Mouse (Mus musculus) liver, embryonic 15.5 days (tissue): ENCODE results near the gene Arrdc5. TPM values are rescaled to one million over a fixed set of nuclear protein-coding genes. Genes with fewer than 3 reads are reported as not detected.

Source experiments
- ATAC-seq: fragments of 200-750 bp; cut with Nextera tagmentation; 2 replicates; pipeline ENCODE4 v1.8.0; 2017; ENCODE audit warnings: moderate number of reproducible peaks, mild to moderate bottlenecking, moderate library complexity; ENCODE audit not compliant: insufficient read depth
- H3K27ac ChIP-seq: fragments of 300-500 bp; sonication (generic); replicated peaks from 2 replicates; pipeline ENCODE4 v1.5.1; 2015; ENCODE audit warnings: mild to moderate bottlenecking, inconsistent platforms
- H3K27me3 ChIP-seq: fragments of 300-500 bp; sonication (generic); 2 replicates; pipeline ENCODE4 v1.6.1; 2015; ENCODE audit warnings: mild to moderate bottlenecking, inconsistent platforms
- H3K36me3 ChIP-seq: fragments of 300-500 bp; sonication (generic); replicated peaks from 2 replicates; pipeline ENCODE4 v1.6.1; 2015; ENCODE audit warnings: moderate library complexity, mild to moderate bottlenecking, inconsistent platforms
- H3K4me1 ChIP-seq: fragments of 300-500 bp; sonication (generic); replicated peaks from 2 replicates; pipeline ENCODE4 v1.6.1; 2015; ENCODE audit warnings: inconsistent platforms
- H3K4me2 ChIP-seq: fragments of 300-500 bp; sonication (generic); 2 replicates; pipeline ENCODE4 v1.6.1; 2015; ENCODE audit warnings: moderate library complexity, mild to moderate bottlenecking, inconsistent platforms
- H3K4me3 ChIP-seq: fragments of 300-500 bp; sonication (generic); replicated peaks from 2 replicates; pipeline ENCODE4 v1.5.1; 2015; ENCODE audit warnings: mild to moderate bottlenecking, inconsistent platforms
- H3K9ac ChIP-seq: fragments of 300-500 bp; sonication (generic); 2 replicates; pipeline ENCODE4 v1.6.1; 2015; ENCODE audit warnings: moderate library complexity, mild to moderate bottlenecking, inconsistent platforms
- H3K9me3 ChIP-seq: fragments of 300-500 bp; sonication (generic); replicated peaks from 2 replicates; pipeline ENCODE4 v1.6.1; 2016; ENCODE audit warnings: inconsistent platforms
- WGBS: fragments of 180-500 bp; shearing (Covaris S2); methylation state at CpG from one replicate; pipeline ENCODE4 v1.1.7; 2015; ENCODE audit warnings: mixed read lengths; ENCODE audit not compliant: insufficient replicate concordance; 5-methylcytosine and 5-hydroxymethylcytosine counted together
- polyA plus RNA-seq: library from polyadenylated mRNA; unstranded; fragments of >200 nt; fragmentation: Nextera tagmentation; extraction: Ambion mirVana; gene quantifications from 2 replicates; pipeline ENCODE4 v1.2.1, GENCODE M21; 2015

Arrdc5 gene
- polyA plus RNA-seq, 1 experiment from 2014 or later = not detected

DNA sequence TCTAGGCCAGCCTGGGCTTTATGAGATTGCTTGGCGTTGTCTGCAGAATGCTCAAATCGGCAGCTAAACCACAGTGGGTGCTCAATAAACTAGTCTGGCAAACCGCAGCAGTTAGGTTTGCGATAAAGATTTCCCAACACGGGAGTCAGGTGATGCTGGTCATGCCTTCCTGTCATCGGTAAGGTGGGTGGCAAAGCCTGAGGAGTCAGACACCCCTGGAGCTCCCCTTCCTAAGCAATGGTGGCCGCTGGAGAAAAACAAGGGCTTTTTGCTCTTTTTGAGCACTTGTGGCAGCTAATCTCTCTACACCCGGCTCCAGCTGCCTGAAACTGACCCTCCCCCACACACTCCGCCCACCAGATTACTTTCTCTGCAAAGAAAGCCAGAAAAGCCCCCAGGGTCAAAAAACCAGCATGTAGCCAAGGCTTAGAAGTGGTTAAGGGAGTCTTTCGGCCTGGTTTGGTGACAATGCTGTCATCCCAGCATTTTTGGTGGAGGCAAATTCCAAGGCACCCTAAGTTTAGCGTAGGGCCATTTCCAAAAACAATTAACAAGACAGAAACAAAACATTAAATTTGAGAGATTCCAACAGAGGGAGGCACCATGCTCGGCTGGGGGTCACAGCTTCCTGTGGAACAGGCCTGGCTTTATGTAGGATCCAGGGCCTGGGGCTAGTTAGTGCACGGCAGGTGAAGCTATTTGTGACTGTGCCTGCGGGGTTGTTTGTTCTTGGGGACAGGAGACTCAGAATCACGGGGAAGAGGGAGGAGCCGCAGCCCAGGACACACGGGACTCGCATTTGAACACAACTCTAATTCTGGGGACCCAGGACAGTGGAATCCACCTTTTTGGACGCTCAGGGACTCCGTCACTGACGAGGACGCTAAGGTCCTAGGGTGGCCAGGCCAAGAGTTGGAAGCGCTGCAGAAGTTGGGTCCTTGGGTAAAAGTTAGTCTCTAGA lies 10.4 kb downstream of the Arrdc5 start:
- Histone ChIP-seq H3K36me3 (peaks cover 17% of the 10 kb centered on the region), H3K4me3 (peak overlapping the region; percentile 60), H3K9ac (peak overlapping the region; percentile 53), H3K9me3 (no peaks in the 10 kb centered on the region), H3K27me3 (no peaks in the 10 kb centered on the region), H3K27ac (peak overlapping the region; percentile 88), H3K4me2 (peak overlapping the region; percentile 88), H3K4me1 (peaks cover 68% of the 10 kb centered on the region)
- WGBS = 4% methylated on average over 23 of the region's 23 CpGs
- ATAC-seq = peak; percentile 22

DNA sequence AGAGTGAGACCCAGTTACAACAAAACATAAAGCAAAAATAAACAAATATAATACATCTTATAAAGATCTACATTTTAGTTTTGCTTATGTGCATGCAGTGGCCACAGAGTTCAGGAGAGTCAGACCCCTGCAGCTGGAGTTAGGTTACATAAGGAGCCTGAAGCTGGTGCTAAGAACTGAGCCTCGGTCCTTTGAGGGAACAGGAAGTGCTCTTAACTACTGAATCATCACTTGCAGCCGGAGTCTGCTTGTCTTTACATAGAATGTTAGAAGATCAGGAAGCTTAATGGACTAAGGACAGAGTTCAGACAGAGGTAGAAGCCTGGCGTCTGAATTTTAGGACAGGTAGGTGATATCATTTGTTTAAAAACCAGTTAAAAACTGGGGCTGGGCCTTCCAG lies 11.2 kb downstream of the Arrdc5 start:
- H3K4me2 ChIP-seq = peak overlapping the region; percentile 88
- peak overlapping the region; percentile 88 for H3K27ac ChIP-seq
- H3K4me3 ChIP-seq = peak overlapping the region; percentile 60
- H3K4me1 ChIP-seq = peaks cover 68% of the 10 kb centered on the region
- peaks cover 25% of the 10 kb centered on the region for H3K36me3 ChIP-seq
- WGBS = 26% methylated on average over 3 of the region's 3 CpGs
- peak overlapping the region; percentile 53; the same call in 1 of the 2 replicates for H3K9ac ChIP-seq
- no peaks in the 10 kb centered on the region for H3K27me3 ChIP-seq
- no peaks in the 10 kb centered on the region for H3K9me3 ChIP-seq
- no peak for ATAC-seq

DNA sequence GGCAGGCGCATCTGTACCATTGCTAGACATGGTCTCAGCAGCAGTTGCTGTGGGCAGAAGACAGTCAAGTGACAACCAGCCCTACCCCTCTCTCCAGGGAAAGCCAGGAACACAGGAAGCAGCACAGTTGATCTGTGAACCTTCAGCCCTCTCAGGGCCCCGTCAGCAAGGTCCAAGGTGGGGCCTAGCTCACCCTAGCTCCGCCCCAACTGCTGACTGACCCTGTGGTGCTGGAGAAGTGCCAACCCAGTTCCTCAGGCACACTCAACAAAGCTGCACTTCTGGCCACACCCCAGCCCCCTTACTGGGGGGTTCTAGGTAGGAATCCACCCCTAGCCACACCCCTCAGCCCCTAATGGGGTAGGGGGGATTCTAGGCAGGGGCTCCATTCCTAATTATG lies 12.3 kb downstream of the Arrdc5 start:
- peak; percentile 25 for ATAC-seq
- 29% methylated on average over 3 of the region's 3 CpGs for WGBS
- peak overlapping the region; percentile 88 for H3K4me2 ChIP-seq

GRCm38 (mm10) chr17:56285995-56286394 lies 14.1 kb downstream of the Arrdc5 start:
- H3K4me1 ChIP-seq = peaks cover 70% of the 10 kb centered on the region
- H3K27ac ChIP-seq = no peak overlapping the region
- no peaks in the 10 kb centered on the region for H3K9me3 ChIP-seq
- H3K36me3 ChIP-seq = peaks cover 45% of the 10 kb centered on the region
- no peak overlapping the region for H3K4me3 ChIP-seq
- H3K9ac ChIP-seq = no peak overlapping the region
- WGBS = 90% methylated on average over 11 of the region's 11 CpGs
- ATAC-seq = no peak
- H3K27me3 ChIP-seq = no peaks in the 10 kb centered on the region
- no peak overlapping the region for H3K4me2 ChIP-seq

More for the DNA sequence above, 12.3 kb downstream of the Arrdc5 start:
- Histone ChIP-seq H3K36me3 (peaks cover 33% of the 10 kb centered on the region), H3K9me3 (no peaks in the 10 kb centered on the region), H3K4me1 (peaks cover 69% of the 10 kb centered on the region), H3K9ac (peak overlapping the region; percentile 51; the same call in 1 of the 2 replicates), H3K27ac (peak overlapping the region; percentile 88), H3K27me3 (no peaks in the 10 kb centered on the region), H3K4me3 (peak overlapping the region; percentile 35)

GRCm38 (mm10) chr17:56283316-56283715 lies 16.8 kb downstream of the Arrdc5 start:
- ATAC-seq = no peak
- peaks cover 63% of the 10 kb centered on the region for H3K36me3 ChIP-seq
- 64% methylated on average over 8 of the region's 8 CpGs for WGBS
- no peak overlapping the region for H3K27ac ChIP-seq
- no peak overlapping the region for H3K4me3 ChIP-seq
- no peaks in the 10 kb centered on the region for H3K27me3 ChIP-seq
- H3K9me3 ChIP-seq = no peaks in the 10 kb centered on the region
- no peak overlapping the region for H3K4me2 ChIP-seq
- no peak overlapping the region for H3K9ac ChIP-seq
- peaks cover 64% of the 10 kb centered on the region for H3K4me1 ChIP-seq

DNA sequence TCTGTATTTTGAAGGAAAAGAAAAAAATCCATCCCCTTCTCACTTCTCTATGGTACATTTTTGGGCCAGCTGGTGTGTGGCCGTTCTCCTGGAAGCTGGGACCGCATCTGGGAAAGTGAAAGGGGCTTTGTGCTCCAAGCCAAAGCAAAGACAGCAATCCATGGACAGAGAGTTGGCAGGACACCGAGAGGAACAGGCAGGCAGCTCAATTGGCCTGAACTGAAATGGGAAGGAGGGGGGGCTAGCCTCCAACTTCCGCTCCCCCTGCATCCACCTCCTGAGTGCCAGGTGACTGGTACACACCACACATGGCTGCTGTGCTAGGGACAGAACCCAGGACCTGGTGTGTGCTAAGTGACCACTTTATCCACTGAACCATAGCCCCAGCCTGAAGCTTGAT lies 17.3 kb downstream of the Arrdc5 start:
- H3K36me3 ChIP-seq = peaks cover 63% of the 10 kb centered on the region
- 76% methylated on average over 4 of the region's 4 CpGs for WGBS
- peaks cover 64% of the 10 kb centered on the region for H3K4me1 ChIP-seq
- H3K4me3 ChIP-seq = no peak overlapping the region
- no peaks in the 10 kb centered on the region for H3K9me3 ChIP-seq
- no peak overlapping the region for H3K9ac ChIP-seq
- no peak for ATAC-seq
- H3K27ac ChIP-seq = no peak overlapping the region
- no peak overlapping the region for H3K4me2 ChIP-seq
- no peaks in the 10 kb centered on the region for H3K27me3 ChIP-seq

GRCm38 (mm10) chr17:56281193-56281592 lies 18.9 kb downstream of the Arrdc5 start:
- no peak for ATAC-seq
- H3K9me3 ChIP-seq = no peaks in the 10 kb centered on the region
- H3K36me3 ChIP-seq = peaks cover 61% of the 10 kb centered on the region
- 60% methylated on average over 12 of the region's 12 CpGs for WGBS
- H3K9ac ChIP-seq = 0 out of 2 replicates have a peak overlapping the region, but pooled peaks have one; percentile 2
- peaks cover 62% of the 10 kb centered on the region for H3K4me1 ChIP-seq
- H3K27me3 ChIP-seq = no peaks in the 10 kb centered on the region
- peak overlapping the region; percentile 20 for H3K4me2 ChIP-seq
- H3K4me3 ChIP-seq = no peak overlapping the region; the same call in 1 of the 2 replicates
- no peak overlapping the region for H3K27ac ChIP-seq

DNA sequence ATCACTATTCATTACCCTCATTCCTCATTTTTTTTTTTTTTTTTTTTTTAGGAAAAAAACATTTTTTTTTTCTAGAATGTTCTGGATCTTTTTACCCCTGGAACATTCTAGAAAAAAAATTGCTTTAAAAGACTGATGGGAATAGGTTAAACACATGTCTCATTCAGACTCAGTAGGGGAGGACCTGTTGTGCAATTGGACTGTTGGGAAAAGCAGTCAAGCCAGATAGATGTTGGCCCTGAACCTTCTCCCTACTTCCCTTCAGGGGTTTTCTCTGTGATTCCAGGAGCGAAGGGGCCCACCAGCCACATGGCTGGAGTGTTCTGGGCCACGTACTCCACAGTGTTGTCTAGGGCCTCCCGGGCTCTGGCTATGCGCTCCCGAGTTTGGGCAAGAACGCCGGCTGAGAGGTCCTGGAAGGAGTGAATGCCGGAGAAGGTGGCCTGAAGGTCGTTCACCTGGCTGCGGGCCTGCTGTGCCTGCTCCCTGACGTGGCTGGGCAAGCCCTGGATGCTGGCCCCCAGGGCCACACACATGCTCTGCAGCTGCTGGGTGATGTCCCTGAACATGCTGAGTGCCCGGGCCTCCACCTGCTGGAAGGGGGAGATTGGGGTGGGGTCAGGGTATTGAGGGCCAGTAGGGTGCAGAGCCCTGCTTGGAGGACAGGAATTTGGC lies 20.5 kb downstream of the Arrdc5 start:
- Histone ChIP-seq H3K4me3 (no peak overlapping the region), H3K4me1 (peaks cover 72% of the 10 kb centered on the region), H3K9ac (no peak overlapping the region), H3K9me3 (no peaks in the 10 kb centered on the region), H3K36me3 (peaks cover 46% of the 10 kb centered on the region), H3K27ac (0 out of 2 replicates have a peak overlapping the region, but pooled peaks have one; percentile 6), H3K27me3 (no peaks in the 10 kb centered on the region), H3K4me2 (no peak overlapping the region)
- WGBS = 84% methylated on average over 12 of the region's 12 CpGs
- no peak for ATAC-seq

DNA sequence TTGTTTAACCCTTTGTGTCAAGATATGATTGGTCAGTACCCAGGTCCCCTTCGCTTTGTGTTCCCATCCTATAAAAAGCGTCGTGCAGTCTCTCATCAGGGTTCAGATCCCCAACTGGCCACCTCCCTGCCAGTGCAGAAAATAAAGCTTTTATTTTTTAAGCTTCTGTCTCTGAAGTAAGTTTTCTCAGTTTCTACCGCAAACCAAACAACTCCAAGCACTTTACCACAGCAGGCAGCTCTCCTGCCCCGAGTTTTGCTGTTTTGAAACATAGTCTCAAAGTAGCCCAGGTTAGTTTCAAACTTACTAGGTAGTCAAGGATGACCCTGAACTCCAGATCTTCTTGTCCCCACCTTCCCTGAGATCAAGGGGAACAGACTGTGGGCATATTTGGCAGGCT lies 21.7 kb downstream of the Arrdc5 start:
- 85% methylated on average over 5 of the region's 5 CpGs for WGBS
- Histone ChIP-seq H3K36me3 (peaks cover 47% of the 10 kb centered on the region), H3K9ac (no peak overlapping the region), H3K4me2 (no peak overlapping the region), H3K4me1 (peaks cover 83% of the 10 kb centered on the region), H3K27me3 (no peaks in the 10 kb centered on the region), H3K9me3 (no peaks in the 10 kb centered on the region), H3K4me3 (no peak overlapping the region), H3K27ac (0 out of 2 replicates have a peak overlapping the region, but pooled peaks have one; percentile 87)
- no peak for ATAC-seq

DNA sequence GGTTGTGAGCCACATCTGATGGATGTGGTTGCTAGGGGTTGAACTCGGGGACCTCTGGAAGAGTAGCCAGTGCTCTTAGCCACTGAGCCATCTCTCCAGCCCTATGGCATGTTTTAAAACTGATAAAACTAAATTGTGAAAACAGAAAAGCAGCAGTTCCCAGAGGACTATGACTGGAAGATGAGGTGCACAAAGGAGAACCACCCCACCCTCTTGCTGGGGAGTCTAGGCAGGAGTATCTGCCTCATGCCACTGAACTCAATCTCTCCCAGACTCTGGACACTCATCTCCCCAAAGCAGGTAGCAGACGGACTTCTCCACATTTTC lies 22.6 kb downstream of the Arrdc5 start:
- ATAC-seq = no peak
- peaks cover 83% of the 10 kb centered on the region for H3K4me1 ChIP-seq
- H3K4me3 ChIP-seq = peak overlapping the region; percentile 72
- no peaks in the 10 kb centered on the region for H3K27me3 ChIP-seq
- 28% methylated on average over 2 of the region's 2 CpGs for WGBS
- peak overlapping the region; percentile 83 for H3K4me2 ChIP-seq
- peaks cover 46% of the 10 kb centered on the region for H3K36me3 ChIP-seq
- no peaks in the 10 kb centered on the region for H3K9me3 ChIP-seq
- peak overlapping the region; percentile 25; the same call in 1 of the 2 replicates for H3K9ac ChIP-seq
- H3K27ac ChIP-seq = peak overlapping the region; percentile 87
